Mouse (Mus musculus) lung, embryonic 14.5 days (tissue): ENCODE data around the gene Hist1h2bk. TPM values are rescaled to one million over a fixed set of nuclear protein-coding genes. Genes with fewer than 3 reads are reported as not detected.
"Not testable (repeated sequence)": the region's sequence is repeated elsewhere in the genome, so short reads cannot be mapped to it uniquely, and the experiment has no call there.

Experiments used
- ATAC-seq: fragments of 200-750 bp; cut with Nextera tagmentation; 2 replicates; pipeline ENCODE4 v1.8.0; 2017; ENCODE audit warnings: mild to moderate bottlenecking, moderate TSS enrichment, moderate library complexity; ENCODE audit not compliant: insufficient read depth
- DNase-seq: peaks from one replicate; pipeline ENCODE4 v3.0.0-alpha.2; 2015
- H3K27ac ChIP-seq: fragments of 300-500 bp; sonication (generic); 2 replicates; pipeline ENCODE4 v1.5.1; 2014; ENCODE audit warnings: low read depth, mild to moderate bottlenecking, moderate library complexity
- H3K27me3 ChIP-seq: fragments of 300-500 bp; sonication (generic); 2 replicates; pipeline ENCODE4 v1.6.1; 2014; ENCODE audit warnings: low read length, control low read depth; ENCODE audit not compliant: insufficient read depth
- H3K36me3 ChIP-seq: fragments of 300-500 bp; sonication (generic); 2 replicates; pipeline ENCODE4 v1.6.1; 2014; ENCODE audit warnings: control low read depth; ENCODE audit not compliant: insufficient read depth
- H3K4me1 ChIP-seq: fragments of 300-500 bp; sonication (generic); 2 replicates; pipeline ENCODE4 v1.6.1; 2014; ENCODE audit warnings: antibody characterized with exemption, control low read depth; ENCODE audit not compliant: insufficient read depth
- H3K4me2 ChIP-seq: fragments of 300-500 bp; sonication (generic); 2 replicates; pipeline ENCODE4 v1.6.1; 2014; ENCODE audit warnings: mild to moderate bottlenecking
- H3K4me3 ChIP-seq: fragments of 300-500 bp; sonication (generic); 2 replicates; pipeline ENCODE4 v1.5.1; 2014; ENCODE audit warnings: low read depth, low read length
- H3K9ac ChIP-seq: fragments of 300-500 bp; sonication (generic); 2 replicates; pipeline ENCODE4 v1.6.1; 2014
- H3K9me3 ChIP-seq: fragments of 300-500 bp; sonication (generic); 2 replicates; pipeline ENCODE4 v1.6.1; 2016; ENCODE audit warnings: low read depth, low read length, control low read depth
- CTCF ChIP-seq: IDR thresholded peaks from 2 replicates; pipeline ENCODE4 v1.5.1; 2016; ENCODE audit warnings: antibody characterized with exemption, low read depth
- WGBS: fragments of 180-500 bp; shearing (Covaris S2); extraction: QIAGEN DNeasy Blood & Tissue Kit; methylation state at CpG from one replicate; pipeline ENCODE4 v1.1.7; 2014; 5-methylcytosine and 5-hydroxymethylcytosine counted together
- polyA plus RNA-seq: library from polyadenylated mRNA; unstranded; fragments of >200 nt; fragmentation: Nextera tagmentation; extraction: Ambion mirVana; gene quantifications from 2 replicates; pipeline ENCODE4 v1.2.1, GENCODE M21; 2014

Gene Hist1h2bk
- polyA plus RNA-seq, 1 experiment from 2014 or later, result 11.7 TPM

GRCm38 (mm10) chr13:22049041-22049440, 13.4 kb downstream of the Hist1h2bk start:
- DNase-seq, result no peak
- Histone ChIP-seq H3K9me3 (no peaks in the 10 kb centered on the region), H3K36me3 (no peaks in the 10 kb centered on the region), H3K4me3 (no peak overlapping the region), H3K27me3 (no peaks in the 10 kb centered on the region), H3K27ac (no peak overlapping the region), H3K9ac (no peak overlapping the region), H3K4me2 (no peak overlapping the region), H3K4me1 (peaks cover 4% of the 10 kb centered on the region; the same call in 1 of the 2 replicates)
- TF ChIP-seq CTCF, result no peak
- no peak for ATAC-seq
- WGBS, result 84% methylated on average over 2 of the region's 2 CpGs

DNA sequence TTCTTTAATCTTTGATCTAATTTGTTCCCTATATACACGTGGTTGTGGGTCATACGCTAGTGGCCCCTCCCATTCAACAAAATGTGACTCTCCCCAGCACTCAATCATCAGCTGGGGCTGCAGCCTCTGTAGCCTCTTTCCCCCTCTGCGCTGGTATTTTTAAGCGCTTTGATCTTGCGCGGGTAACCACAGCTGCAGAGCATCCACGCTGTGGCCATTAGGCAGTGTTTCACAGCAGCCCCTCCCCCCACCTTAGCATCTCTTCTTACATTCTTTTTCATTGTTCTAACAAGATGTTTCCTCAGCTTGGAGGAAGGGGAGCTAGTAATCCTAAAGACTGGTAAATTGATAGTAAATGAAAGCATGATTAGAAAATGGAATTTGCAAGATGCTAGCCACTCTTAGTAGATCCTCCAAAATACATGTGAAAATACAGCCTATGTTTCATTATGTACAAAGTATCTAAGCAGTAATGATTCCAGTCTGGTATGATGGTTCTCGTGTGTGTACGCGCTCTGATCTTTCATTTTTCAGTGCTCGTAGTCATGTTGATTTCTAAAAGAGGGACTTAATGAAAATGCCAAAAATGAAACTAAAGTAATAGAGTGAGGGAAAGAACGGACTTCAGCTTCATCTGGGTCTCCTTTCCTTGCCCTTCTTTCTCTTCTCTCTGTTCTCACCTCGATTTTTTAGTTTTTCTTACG, 14.2 kb downstream of the Hist1h2bk start:
- peak overlapping the region; percentile 47 for H3K9ac ChIP-seq
- peak; percentile 86 for DNase-seq
- under 1% methylated on average over 14 of the region's 14 CpGs for WGBS

DNA sequence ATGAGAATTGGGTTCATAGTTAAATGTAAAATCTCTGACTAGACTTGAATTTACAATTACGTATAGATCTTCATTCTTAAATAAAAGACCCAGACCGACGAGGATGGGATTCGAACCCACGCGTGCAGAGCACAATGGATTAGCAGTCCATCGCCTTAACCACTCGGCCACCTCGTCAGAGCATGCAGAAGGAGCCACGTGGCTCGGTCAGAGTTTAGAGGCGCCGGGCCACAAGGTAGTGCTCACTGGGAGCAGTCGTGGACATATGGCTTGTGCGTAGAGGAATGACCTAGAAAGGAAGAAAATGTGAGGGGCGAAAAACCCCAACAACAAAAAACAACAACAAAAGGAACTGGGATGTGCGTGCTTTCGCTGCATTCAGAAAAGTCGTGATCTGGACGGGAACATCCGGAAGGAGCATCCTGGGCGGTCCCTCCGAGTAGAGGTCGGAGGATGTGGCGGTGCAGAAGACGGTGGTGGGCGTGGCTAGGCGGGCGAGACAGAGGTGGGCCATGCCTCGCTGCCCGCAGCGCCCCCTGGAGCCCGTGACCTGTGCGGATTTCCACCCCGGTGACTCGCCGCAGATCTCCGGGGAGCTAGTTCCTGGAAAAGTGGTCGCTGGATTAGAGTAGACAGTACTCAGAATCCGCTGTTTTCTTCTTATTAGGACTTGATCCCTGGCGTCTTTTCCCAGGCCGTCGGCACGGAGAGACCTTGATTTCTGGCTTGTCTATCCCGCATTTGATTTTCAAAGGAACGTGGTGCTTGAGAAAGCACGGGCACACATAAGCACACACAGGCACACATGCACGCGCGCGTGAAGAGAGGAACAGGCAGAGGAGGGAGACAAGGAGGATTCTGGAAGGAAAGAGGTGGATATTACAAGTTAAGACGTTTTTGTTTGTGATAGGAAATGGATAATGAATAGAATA, 15.2 kb downstream of the Hist1h2bk start:
- peak overlapping the region; percentile 47 for H3K9ac ChIP-seq
- TF ChIP-seq CTCF, result peak; percentile 85
- H3K4me1 ChIP-seq, result no peaks in the 10 kb centered on the region
- H3K27me3 ChIP-seq, result no peaks in the 10 kb centered on the region
- peak overlapping the region; percentile 40 for H3K4me3 ChIP-seq
- ATAC-seq, result peak; percentile 94
- no peaks in the 10 kb centered on the region for H3K9me3 ChIP-seq
- H3K4me2 ChIP-seq, result peak overlapping the region; percentile 76
- no peaks in the 10 kb centered on the region for H3K36me3 ChIP-seq
- H3K27ac ChIP-seq, result peak overlapping the region; percentile 87
- peak; percentile 97 for DNase-seq
- WGBS, result under 1% methylated on average over 52 of the region's 52 CpGs

More for the DNA sequence above, 14.2 kb downstream of the Hist1h2bk start:
- Histone ChIP-seq H3K27me3 (no peaks in the 10 kb centered on the region), H3K4me1 (no peaks in the 10 kb centered on the region), H3K4me2 (peak overlapping the region; percentile 76), H3K9me3 (no peaks in the 10 kb centered on the region), H3K4me3 (peak overlapping the region; percentile 40), H3K36me3 (no peaks in the 10 kb centered on the region), H3K27ac (peak overlapping the region; percentile 87)
- no peak for TF ChIP-seq CTCF
- ATAC-seq, result peak; percentile 62

DNA sequence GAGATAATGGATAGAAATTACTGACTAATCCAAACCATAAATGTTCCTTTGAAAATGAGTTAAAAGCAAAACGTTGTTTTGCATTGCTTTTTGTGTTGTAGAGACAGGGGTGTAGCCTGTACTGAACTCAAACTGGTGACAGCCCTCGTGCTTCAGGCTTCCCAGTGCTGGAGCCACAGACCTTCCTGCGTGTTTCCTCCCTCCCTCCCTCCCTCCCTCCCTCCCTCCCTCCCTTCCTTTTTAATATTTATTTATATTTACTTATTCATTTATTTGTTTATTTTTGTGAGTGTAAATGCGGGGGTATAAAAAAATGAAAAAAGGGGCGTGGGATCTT, 15.8 kb downstream of the Hist1h2bk start:
- DNase-seq, result no peak
- Histone ChIP-seq H3K4me1 (no peaks in the 10 kb centered on the region), H3K4me2 (peak overlapping the region; percentile 76), H3K9me3 (no peaks in the 10 kb centered on the region), H3K27ac (peak overlapping the region; percentile 87), H3K4me3 (peak overlapping the region; percentile 40), H3K36me3 (no peaks in the 10 kb centered on the region), H3K27me3 (no peaks in the 10 kb centered on the region), H3K9ac (peak overlapping the region; percentile 47)
- TF ChIP-seq CTCF, result no peak
- 8% methylated on average over 5 of the region's 5 CpGs for WGBS
- no peak for ATAC-seq

GRCm38 (mm10) chr13:22053754-22054153, 18.1 kb downstream of the Hist1h2bk start:
- TF ChIP-seq CTCF, result no peak
- ATAC-seq (no peak), DNase-seq (no peak)
- H3K27ac ChIP-seq, result no peak overlapping the region
- no peak overlapping the region for H3K9ac ChIP-seq
- no peak overlapping the region for H3K4me2 ChIP-seq
- H3K4me3 ChIP-seq, result no peak overlapping the region
- no peaks in the 10 kb centered on the region for H3K9me3 ChIP-seq
- H3K36me3 ChIP-seq, result no peaks in the 10 kb centered on the region
- 92% methylated on average over 1 of the region's 1 CpGs for WGBS
- no peaks in the 10 kb centered on the region for H3K4me1 ChIP-seq
- no peaks in the 10 kb centered on the region for H3K27me3 ChIP-seq

DNA sequence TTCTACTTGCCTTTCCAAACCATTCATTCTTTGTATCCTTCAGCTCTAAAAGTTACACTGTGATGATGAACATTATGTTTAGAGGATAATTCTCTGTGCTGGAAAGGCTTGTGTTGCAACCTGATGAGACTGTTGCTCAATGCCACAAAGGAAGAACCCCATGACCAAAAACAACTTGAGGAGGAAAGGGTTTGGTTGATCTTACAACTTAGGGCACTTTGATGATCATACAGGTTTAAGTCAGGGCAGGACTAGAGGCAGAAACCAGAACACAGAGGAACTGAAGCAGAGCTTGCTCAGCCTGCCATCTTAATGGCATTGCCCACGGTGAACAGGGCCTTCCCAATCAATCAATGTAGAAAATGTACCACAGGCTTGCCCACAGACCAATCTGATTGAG, 25.8 kb downstream of the Hist1h2bk start:
- DNase-seq (no peak), ATAC-seq (no peak)
- 73% methylated on average over 1 of the region's 1 CpGs for WGBS
- no peaks in the 10 kb centered on the region for H3K36me3 ChIP-seq
- H3K4me2 ChIP-seq, result no peak overlapping the region
- H3K27me3 ChIP-seq, result no peaks in the 10 kb centered on the region
- no peaks in the 10 kb centered on the region for H3K9me3 ChIP-seq
- TF ChIP-seq CTCF, result no peak
- no peaks in the 10 kb centered on the region for H3K4me1 ChIP-seq
- no peak overlapping the region for H3K27ac ChIP-seq
- H3K9ac ChIP-seq, result no peak overlapping the region
- H3K4me3 ChIP-seq, result no peak overlapping the region

DNA sequence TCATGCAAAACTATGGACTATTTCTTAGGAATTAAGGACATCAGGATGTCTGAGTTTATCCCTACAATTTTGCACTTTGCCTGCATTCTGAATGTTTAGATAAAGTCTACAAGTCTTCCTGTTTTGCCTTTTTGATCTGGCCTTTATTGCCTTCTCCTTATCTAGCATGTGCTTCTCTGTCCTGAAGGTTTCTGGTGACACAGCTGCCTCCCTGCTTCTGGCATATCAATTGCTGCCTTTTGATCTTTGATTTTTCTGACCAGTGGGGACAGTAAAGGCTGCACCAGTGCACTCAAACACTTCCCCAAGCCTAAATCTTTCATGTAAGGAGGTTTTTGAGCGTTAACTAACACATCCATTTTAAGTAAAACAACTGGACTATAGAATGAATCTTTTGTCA, 27.8 kb downstream of the Hist1h2bk start:
- Histone ChIP-seq H3K9ac (no peak overlapping the region), H3K27ac (no peak overlapping the region), H3K4me1 (no peaks in the 10 kb centered on the region), H3K36me3 (no peaks in the 10 kb centered on the region), H3K9me3 (no peaks in the 10 kb centered on the region), H3K27me3 (no peaks in the 10 kb centered on the region), H3K4me3 (no peak overlapping the region), H3K4me2 (no peak overlapping the region)
- ATAC-seq (no peak), DNase-seq (no peak)
- WGBS, result 31% methylated on average over 1 of the region's 1 CpGs
- no peak for TF ChIP-seq CTCF

GRCm38 (mm10) chr13:22084140-22084539, 48.5 kb downstream of the Hist1h2bk start, which contains the start of gene Vmn1r188:
TSS of gene Vmn1r188 (plus strand) at chr13:22084440.
- not testable (repeated sequence) for ATAC-seq, H3K4me2 ChIP-seq, H3K9me3 ChIP-seq, H3K27ac ChIP-seq, H3K4me3 ChIP-seq, H3K27me3 ChIP-seq, DNase-seq, H3K9ac ChIP-seq, H3K4me1 ChIP-seq, H3K36me3 ChIP-seq
- WGBS, result 84% methylated on average over 1 of the region's 1 CpGs
